ENCODE assay signal across 8 mouse cellular contexts in genomic region chr17:28800671-28801412, GRCm38 (mm10). TPM values are rescaled to one million over a fixed set of nuclear protein-coding genes. Genes with fewer than 3 reads are reported as not detected.
DNase-seq lines count a peak whose midpoint lies in the region; ATAC-seq and TF ChIP-seq lines count a peak whose summit lies in the region.

TSS of gene Brpf3 (plus strand) at chr17:28801090.

- WGBS in bone marrow, adult 2 months = 1% methylated on average over 84 of the region's 99 CpGs
- WGBS in heart, embryonic 11.5 days (ENCODE audit: insufficient replicate concordance) = under 1% methylated on average over 66 of the region's 99 CpGs
- 0% methylated on average over 56 of the region's 99 CpGs for WGBS in kidney, embryonic 16.5 days
- WGBS in liver, adult 2 months = under 1% methylated on average over 65 of the region's 99 CpGs

- peak within 1 kb of the TSS; percentile 91 for H3K4me3 ChIP-seq in bone marrow, adult 2 months (replicated peaks; ENCODE audit: control insufficient read depth, low read depth, low read length)
- peak within 1 kb of the TSS; percentile 76 for H3K4me3 ChIP-seq in erythroblast, embryonic 14.5 days (replicated peaks)
- H3K4me3 ChIP-seq in heart, embryonic 11.5 days (ENCODE audit: low read depth, low read length) = peak within 1 kb of the TSS; percentile 94
- peak within 1 kb of the TSS; percentile 78 for H3K4me3 ChIP-seq in kidney, embryonic 16.5 days (ENCODE audit: low read length)
- H3K4me3 ChIP-seq in liver, adult 2 months (ENCODE audit: insufficient read depth, low read depth, low read length) = peak within 1 kb of the TSS; percentile 96

- peaks cover 10% of the 10 kb centered on the region for H3K27me3 ChIP-seq in erythroblast, embryonic 14.5 days (ENCODE audit: control insufficient read depth)
- H3K27me3 ChIP-seq in heart, embryonic 11.5 days (ENCODE audit: control insufficient read depth, insufficient read depth, low read length) = no peaks in the 10 kb centered on the region
- H3K27me3 ChIP-seq in kidney, embryonic 16.5 days (ENCODE audit: insufficient read depth, low read length) = no peaks in the 10 kb centered on the region
- no peaks in the 10 kb centered on the region for H3K27me3 ChIP-seq in liver, adult 2 months (ENCODE audit: control insufficient read depth, insufficient read depth, low read length)

- ATAC-seq in heart, embryonic 11.5 days (replicated peaks; ENCODE audit: insufficient number of reproducible peaks, low FRiP score, low TSS enrichment) = peak; percentile 74
- ATAC-seq in kidney, embryonic 16.5 days (ENCODE audit: low FRiP score, low TSS enrichment) = peak; percentile 83
- peak; percentile 71 for ATAC-seq in monocyte, adult 5-6 weeks (replicated peaks; ENCODE audit: insufficient number of reproducible peaks, low FRiP score, low TSS enrichment, poor library complexity, severe bottlenecking)

- TF ChIP-seq POLR2A in bone marrow, adult 2 months (IDR thresholded peaks at IDR 0.05; ENCODE audit: borderline replicate concordance, control insufficient read depth, low read depth, low read length) = peak; percentile 66; the same call in 1 of the 2 replicates
- 0 out of 2 replicates have a peak, but pooled peaks have one; percentile 46 for TF ChIP-seq POLR2A in liver, adult 2 months (IDR thresholded peaks at IDR 0.05; ENCODE audit: extremely low read depth, insufficient read depth, low read length)

- H3K4me1 ChIP-seq in bone marrow, adult 2 months (ENCODE audit: control insufficient read depth, insufficient read depth, low read length) = no peaks in the 10 kb centered on the region
- peaks cover 60% of the 10 kb centered on the region for H3K4me1 ChIP-seq in erythroblast, embryonic 14.5 days (ENCODE audit: control insufficient read depth)
- peaks cover 13% of the 10 kb centered on the region for H3K4me1 ChIP-seq in heart, embryonic 11.5 days (ENCODE audit: control insufficient read depth, insufficient read depth, low read length)
- peaks cover 29% of the 10 kb centered on the region for H3K4me1 ChIP-seq in kidney, embryonic 16.5 days (ENCODE audit: insufficient read depth, low read length)
- peaks cover 3% of the 10 kb centered on the region for H3K4me1 ChIP-seq in liver, adult 2 months (ENCODE audit: control insufficient read depth, insufficient read depth, low read length)

- H3K9me3 ChIP-seq in erythroblast, embryonic 14.5 days (ENCODE audit: control insufficient read depth, low read length) = peaks cover 20% of the 10 kb centered on the region
- H3K9me3 ChIP-seq in heart, embryonic 11.5 days (replicated peaks; ENCODE audit: control insufficient read depth, low read length) = no peaks in the 10 kb centered on the region
- H3K9me3 ChIP-seq in kidney, embryonic 16.5 days (ENCODE audit: low read length) = no peaks in the 10 kb centered on the region

- peak; percentile 52 for DNase-seq in 416B (ENCODE audit: low read depth)
- peak; percentile 47 for DNase-seq in liver, adult 2 months (ENCODE audit: extremely low read depth, low read depth, low spot score)
- DNase-seq in spleen, postnatal 36 days (ENCODE audit: low spot score in 2 of 2) = peak; percentile 79 to 81

- H3K36me3 ChIP-seq in erythroblast, embryonic 14.5 days (ENCODE audit: control insufficient read depth) = peaks cover 38% of the 10 kb centered on the region
- peaks cover under 1% of the 10 kb centered on the region; the same call in 1 of the 2 replicates for H3K36me3 ChIP-seq in heart, embryonic 11.5 days (ENCODE audit: control insufficient read depth, insufficient read depth, low read length)
- 0 out of 2 replicates have a peak, but pooled peaks cover 3% of the 10 kb centered on the region for H3K36me3 ChIP-seq in kidney, embryonic 16.5 days (ENCODE audit: insufficient read depth, low read length)
- H3K36me3 ChIP-seq in liver, adult 2 months (ENCODE audit: control insufficient read depth, insufficient read depth, low read length) = no peaks in the 10 kb centered on the region

- peaks cover 14% of the 10 kb centered on the region; the same call in 1 of the 2 replicates for H3K79me2 ChIP-seq in liver, adult 2 months (ENCODE audit: control insufficient read depth, insufficient read depth, low read length)

- H3K27ac ChIP-seq in bone marrow, adult 2 months (ENCODE audit: control insufficient read depth, insufficient read depth, low read depth, low read length, poor library complexity) = peak within 1 kb of the TSS; percentile 98
- H3K27ac ChIP-seq in heart, embryonic 11.5 days (ENCODE audit: low read depth, low read length) = peak within 1 kb of the TSS; percentile 99
- peak within 1 kb of the TSS; percentile 97 for H3K27ac ChIP-seq in kidney, embryonic 16.5 days (ENCODE audit: low read length)
- peak within 1 kb of the TSS; percentile 68 for H3K27ac ChIP-seq in liver, adult 2 months (replicated peaks; ENCODE audit: insufficient read depth, low read depth, low read length)

- peak; percentile 61 for TF ChIP-seq CTCF in bone marrow, adult 2 months (IDR thresholded peaks at IDR 0.05; ENCODE audit: control insufficient read depth, insufficient read depth, low read length)
- peak; percentile 65 for TF ChIP-seq CTCF in liver, adult 2 months (IDR thresholded peaks at IDR 0.05; ENCODE audit: low read depth, low read length)

- H3K4me2 ChIP-seq in heart, embryonic 11.5 days = peak within 1 kb of the TSS; percentile 100
- H3K4me2 ChIP-seq in kidney, embryonic 16.5 days (replicated peaks; ENCODE audit: low read depth, low read length) = peak within 1 kb of the TSS; percentile 88

- peak within 1 kb of the TSS; percentile 98 for H3K9ac ChIP-seq in heart, embryonic 11.5 days (ENCODE audit: low read depth, low read length)
- H3K9ac ChIP-seq in kidney, embryonic 16.5 days (replicated peaks; ENCODE audit: low read length) = peak within 1 kb of the TSS; percentile 100
- H3K9ac ChIP-seq in liver, adult 2 months (ENCODE audit: low read depth, low read length) = peak within 1 kb of the TSS; percentile 99

RNA-seq across cellular contexts. Expression of gene Brpf3, which starts in this region (rescaled TPM):
- polyA plus RNA-seq in bone marrow, adult 2 months (2011; ENCODE audit: insufficient read depth, insufficient read length, low replicate concordance, missing spikeins) = 117 and 133 TPM in 2 replicates
- 88.3 and 88.4 TPM in 2 replicates for polyA plus RNA-seq in erythroblast, embryonic 14.5 days (2012)
- polyA plus RNA-seq in heart, embryonic 11.5 days (2014; fragmentation: Nextera tagmentation; extraction: Ambion mirVana) = 12.1 and 13.4 TPM in 2 replicates
- polyA plus RNA-seq in kidney, embryonic 16.5 days (2015; fragmentation: Nextera tagmentation; extraction: Ambion mirVana) = 9.9 and 11.0 TPM in 2 replicates
- 4.4 and 8.9 TPM in 2 replicates for total RNA-seq in liver, adult 2 months (2014; rRNA removed)
- polyA plus RNA-seq in liver, adult 2 months (2012; rRNA removed) = 14.5 and 18.9 TPM in 2 replicates
- 6.7 to 16.8 TPM (median 7.3 TPM) in 3 replicates for total RNA-seq in monocyte, adult 5-6 weeks (2017)

Comparison
In these comparisons a context has a peak if more than half of its experiments do, and no peak if none do; other contexts are left out.
1. Peak in every context shown above with its lines: DNase-seq, ATAC-seq, H3K4me3 ChIP-seq and H3K27ac ChIP-seq.